Mouse (Mus musculus) left cerebral cortex, adult 8-10 months (tissue): ENCODE results near the gene B3galt1. TPM values are rescaled to one million over a fixed set of nuclear protein-coding genes. Genes with fewer than 3 reads are reported as not detected.

ENCODE experiments used
- DNase-seq, 2 experiments: peaks; one replicate each; pipeline ENCODE4 v3.0.0; 2022; ENCODE audit warnings: low spot score in 2 of 2
- total RNA-seq, 4 experiments: library from RNA; stranded (reverse); gene quantifications; 2 replicates each; pipeline ENCODE4 v1.2.4; 2022

B3galt1 gene
- 10 to 100 TPM; 83.8 to 88.3 (median 86.0) TPM for total RNA-seq

GRCm38 (mm10) chr2:67565480-67566331 is at the start of gene B3galt1:
Gene B3galt1, plus strand, starts transcription at chr2:67565871.
- DNase-seq = peak; percentile 80 to 92

- peak in 1 of 2 experiments; percentile 21 for DNase-seq
These were observed 49.3 kb upstream of the B3galt1 start for GRCm38 (mm10) chr2:67516405-67516804.

- DNase-seq = no peak
These were observed 30.3 kb upstream of the B3galt1 start for GRCm38 (mm10) chr2:67535347-67535746.

GRCm38 (mm10) chr2:67539426-67539825 is 26.2 kb upstream of the B3galt1 start:
- DNase-seq = no peak

GRCm38 (mm10) chr2:67541957-67542696 is 23.5 kb upstream of the B3galt1 start:
- DNase-seq = no peak

GRCm38 (mm10) chr2:67544426-67544825 is 21.2 kb upstream of the B3galt1 start:
- no peak for DNase-seq

- DNase-seq = peak; percentile 48 to 65
These were observed 706 bp upstream of the B3galt1 start for GRCm38 (mm10) chr2:67564851-67565479.

GRCm38 (mm10) chr2:67566566-67566965 is 895 bp downstream of the B3galt1 start:
- no peak for DNase-seq

- DNase-seq = no peak
These were observed 1.5 kb downstream of the B3galt1 start for GRCm38 (mm10) chr2:67567141-67567680.

- DNase-seq = no peak
These were observed 11.0 kb downstream of the B3galt1 start for GRCm38 (mm10) chr2:67576634-67577033.

- DNase-seq = no peak
These were observed 17.4 kb downstream of the B3galt1 start for GRCm38 (mm10) chr2:67583091-67583490.

GRCm38 (mm10) chr2:67590408-67590807 is 24.7 kb downstream of the B3galt1 start:
- no peak for DNase-seq

- no peak for DNase-seq
These were observed 26.4 kb downstream of the B3galt1 start for GRCm38 (mm10) chr2:67591831-67592629.

GRCm38 (mm10) chr2:67622902-67623301 is 57.2 kb downstream of the B3galt1 start:
- DNase-seq = no peak

GRCm38 (mm10) chr2:67627667-67628066 is 62.0 kb downstream of the B3galt1 start:
- no peak for DNase-seq

- no peak for DNase-seq
These were observed 62.6 kb downstream of the B3galt1 start for GRCm38 (mm10) chr2:67628289-67628688.

- DNase-seq = no peak
These were observed 89.2 kb downstream of the B3galt1 start for GRCm38 (mm10) chr2:67654847-67655246.

GRCm38 (mm10) chr2:67657372-67657771 is 91.7 kb downstream of the B3galt1 start:
- DNase-seq = no peak

- DNase-seq = no peak
These were observed 92.4 kb downstream of the B3galt1 start for GRCm38 (mm10) chr2:67658091-67658490.

GRCm38 (mm10) chr2:67671721-67672120 is 106.0 kb downstream of the B3galt1 start:
- no peak for DNase-seq

GRCm38 (mm10) chr2:67677697-67678096 is 112.0 kb downstream of the B3galt1 start:
- no peak for DNase-seq
